Mouse (Mus musculus): ENCODE measurements around the gene Greb1. TPM values are rescaled to one million over a fixed set of nuclear protein-coding genes. Genes with fewer than 3 reads are reported as not detected.

Greb1 gene
- polyA plus RNA-seq, 1 experiment from 2014 or later, result 0.59 TPM

GRCm38 (mm10) chr12:16734009-16734408, 66.7 kb downstream of the Greb1 start:
- no peak for ATAC-seq (ENCODE audit: insufficient read depth)
- Histone ChIP-seq H3K9ac (no peak overlapping the region), H3K4me2 (no peak overlapping the region), H3K4me3 (replicated peaks) (no peak overlapping the region), H3K9me3 (replicated peaks) (no peaks in the 10 kb centered on the region), H3K4me1 (replicated peaks) (0 out of 2 replicates have a peak, but pooled peaks cover 4% of the 10 kb centered on the region), H3K27me3 (no peaks in the 10 kb centered on the region), H3K27ac (replicated peaks) (no peak overlapping the region), H3K36me3 (replicated peaks) (no peaks in the 10 kb centered on the region)
- WGBS (ENCODE audit: insufficient replicate concordance), result 59% methylated on average over 8 of the region's 8 CpGs

GRCm38 (mm10) chr12:16731121-16731741, 69.5 kb downstream of the Greb1 start:
- Histone ChIP-seq H3K36me3 (replicated peaks) (no peaks in the 10 kb centered on the region), H3K4me1 (replicated peaks) (peaks cover 4% of the 10 kb centered on the region; the same call in 1 of the 2 replicates), H3K4me2 (no peak overlapping the region), H3K27ac (replicated peaks) (no peak overlapping the region), H3K4me3 (replicated peaks) (no peak overlapping the region), H3K27me3 (no peaks in the 10 kb centered on the region), H3K9me3 (replicated peaks) (no peaks in the 10 kb centered on the region), H3K9ac (no peak overlapping the region)
- 55% methylated on average over 11 of the region's 11 CpGs for WGBS (ENCODE audit: insufficient replicate concordance)
- ATAC-seq (ENCODE audit: insufficient read depth), result no peak

- H3K9me3 ChIP-seq (replicated peaks), result no peaks in the 10 kb centered on the region
- 76% methylated on average over 11 of the region's 11 CpGs for WGBS (ENCODE audit: insufficient replicate concordance)
- H3K27ac ChIP-seq (replicated peaks), result no peak overlapping the region
- H3K4me3 ChIP-seq (replicated peaks), result no peak overlapping the region
- ATAC-seq (ENCODE audit: insufficient read depth), result no peak
- H3K27me3 ChIP-seq, result no peaks in the 10 kb centered on the region
- H3K4me2 ChIP-seq, result no peak overlapping the region
- no peaks in the 10 kb centered on the region for H3K36me3 ChIP-seq (replicated peaks)
- H3K4me1 ChIP-seq (replicated peaks), result peaks cover 4% of the 10 kb centered on the region; the same call in 1 of the 2 replicates
- H3K9ac ChIP-seq, result no peak overlapping the region
Observed at GRCm38 (mm10) chr12:16730196-16730595, 70.5 kb downstream of the Greb1 start.

- no peak overlapping the region for H3K9ac ChIP-seq
- H3K27me3 ChIP-seq, result no peaks in the 10 kb centered on the region
- no peak for ATAC-seq (ENCODE audit: insufficient read depth)
- H3K4me1 ChIP-seq (replicated peaks), result no peaks in the 10 kb centered on the region; the same call in 1 of the 2 replicates
- H3K9me3 ChIP-seq (replicated peaks), result no peaks in the 10 kb centered on the region
- H3K4me2 ChIP-seq, result no peak overlapping the region
- H3K4me3 ChIP-seq (replicated peaks), result no peak overlapping the region
- WGBS (ENCODE audit: insufficient replicate concordance), result 57% methylated on average over 5 of the region's 5 CpGs
- no peak overlapping the region for H3K27ac ChIP-seq (replicated peaks)
- no peaks in the 10 kb centered on the region for H3K36me3 ChIP-seq (replicated peaks)
Observed at GRCm38 (mm10) chr12:16728221-16728620, 72.5 kb downstream of the Greb1 start.

- WGBS (ENCODE audit: insufficient replicate concordance), result 39% methylated on average over 3 of the region's 3 CpGs
- no peaks in the 10 kb centered on the region for H3K9me3 ChIP-seq (replicated peaks)
- H3K27me3 ChIP-seq, result no peaks in the 10 kb centered on the region
- no peak overlapping the region for H3K9ac ChIP-seq
- no peaks in the 10 kb centered on the region; the same call in 1 of the 2 replicates for H3K4me1 ChIP-seq (replicated peaks)
- ATAC-seq (ENCODE audit: insufficient read depth), result peak; percentile 91
- no peaks in the 10 kb centered on the region for H3K36me3 ChIP-seq (replicated peaks)
- peak overlapping the region; percentile 55; the same call in 1 of the 2 replicates for H3K27ac ChIP-seq (replicated peaks)
- H3K4me3 ChIP-seq (replicated peaks), result no peak overlapping the region
- H3K4me2 ChIP-seq, result no peak overlapping the region
Observed at GRCm38 (mm10) chr12:16726229-16726628, 74.5 kb downstream of the Greb1 start.

GRCm38 (mm10) chr12:16723601-16724000, 77.1 kb downstream of the Greb1 start:
- no peak for ATAC-seq (ENCODE audit: insufficient read depth)
- Histone ChIP-seq H3K9ac (no peak overlapping the region), H3K4me3 (replicated peaks) (no peak overlapping the region), H3K27ac (replicated peaks) (no peak overlapping the region), H3K4me2 (no peak overlapping the region), H3K36me3 (replicated peaks) (no peaks in the 10 kb centered on the region), H3K27me3 (no peaks in the 10 kb centered on the region), H3K4me1 (replicated peaks) (no peaks in the 10 kb centered on the region; the same call in 1 of the 2 replicates), H3K9me3 (replicated peaks) (no peaks in the 10 kb centered on the region)
- WGBS (ENCODE audit: insufficient replicate concordance), result 16% methylated on average over 3 of the region's 3 CpGs

GRCm38 (mm10) chr12:16718660-16719315, 81.9 kb downstream of the Greb1 start:
- ATAC-seq (ENCODE audit: insufficient read depth), result no peak
- H3K27ac ChIP-seq (replicated peaks), result no peak overlapping the region
- H3K4me2 ChIP-seq, result no peak overlapping the region
- no peaks in the 10 kb centered on the region for H3K36me3 ChIP-seq (replicated peaks)
- H3K4me1 ChIP-seq (replicated peaks), result no peaks in the 10 kb centered on the region
- H3K4me3 ChIP-seq (replicated peaks), result no peak overlapping the region
- no peaks in the 10 kb centered on the region for H3K27me3 ChIP-seq
- no peaks in the 10 kb centered on the region for H3K9me3 ChIP-seq (replicated peaks)
- WGBS (ENCODE audit: insufficient replicate concordance), result 32% methylated on average over 8 of the region's 8 CpGs
- no peak overlapping the region for H3K9ac ChIP-seq

GRCm38 (mm10) chr12:16717653-16718052, 83.0 kb downstream of the Greb1 start:
- Histone ChIP-seq H3K9me3 (replicated peaks) (no peaks in the 10 kb centered on the region), H3K4me3 (replicated peaks) (no peak overlapping the region), H3K9ac (no peak overlapping the region), H3K4me2 (no peak overlapping the region), H3K27ac (replicated peaks) (no peak overlapping the region), H3K27me3 (no peaks in the 10 kb centered on the region), H3K36me3 (replicated peaks) (no peaks in the 10 kb centered on the region), H3K4me1 (replicated peaks) (no peaks in the 10 kb centered on the region)
- no peak for ATAC-seq (ENCODE audit: insufficient read depth)
- WGBS (ENCODE audit: insufficient replicate concordance), result 41% methylated on average over 1 of the region's 1 CpGs

- no peaks in the 10 kb centered on the region for H3K9me3 ChIP-seq (replicated peaks)
- no peak overlapping the region for H3K4me3 ChIP-seq (replicated peaks)
- no peaks in the 10 kb centered on the region for H3K27me3 ChIP-seq
- WGBS (ENCODE audit: insufficient replicate concordance), result 62% methylated on average over 10 of the region's 10 CpGs
- ATAC-seq (ENCODE audit: insufficient read depth), result no peak
- no peaks in the 10 kb centered on the region for H3K36me3 ChIP-seq (replicated peaks)
- H3K27ac ChIP-seq (replicated peaks), result no peak overlapping the region
- H3K4me1 ChIP-seq (replicated peaks), result no peaks in the 10 kb centered on the region
- H3K9ac ChIP-seq, result no peak overlapping the region
- H3K4me2 ChIP-seq, result no peak overlapping the region
Observed at GRCm38 (mm10) chr12:16714616-16715015, 86.1 kb downstream of the Greb1 start.

GRCm38 (mm10) chr12:16698691-16699090, 102.0 kb downstream of the Greb1 start:
- Histone ChIP-seq H3K4me2 (no peak overlapping the region), H3K9me3 (replicated peaks) (no peaks in the 10 kb centered on the region), H3K9ac (no peak overlapping the region), H3K4me1 (replicated peaks) (no peaks in the 10 kb centered on the region), H3K4me3 (replicated peaks) (no peak overlapping the region), H3K27ac (replicated peaks) (no peak overlapping the region), H3K36me3 (replicated peaks) (0 out of 2 replicates have a peak, but pooled peaks cover 2% of the 10 kb centered on the region), H3K27me3 (no peaks in the 10 kb centered on the region)
- 65% methylated on average over 1 of the region's 1 CpGs for WGBS (ENCODE audit: insufficient replicate concordance)
- ATAC-seq (ENCODE audit: insufficient read depth), result no peak

GRCm38 (mm10) chr12:16696146-16696545, 104.5 kb downstream of the Greb1 start:
- no peak overlapping the region for H3K27ac ChIP-seq (replicated peaks)
- H3K9me3 ChIP-seq (replicated peaks), result no peaks in the 10 kb centered on the region
- ATAC-seq (ENCODE audit: insufficient read depth), result no peak
- no peaks in the 10 kb centered on the region for H3K4me1 ChIP-seq (replicated peaks)
- no peak overlapping the region for H3K9ac ChIP-seq
- H3K27me3 ChIP-seq, result no peaks in the 10 kb centered on the region
- no peak overlapping the region for H3K4me3 ChIP-seq (replicated peaks)
- no peak overlapping the region for H3K4me2 ChIP-seq
- 61% methylated on average over 13 of the region's 13 CpGs for WGBS (ENCODE audit: insufficient replicate concordance)
- H3K36me3 ChIP-seq (replicated peaks), result 0 out of 2 replicates have a peak, but pooled peaks cover 2% of the 10 kb centered on the region
